Mouse (Mus musculus): ENCODE measurements around the gene Rgmb.

DNA sequence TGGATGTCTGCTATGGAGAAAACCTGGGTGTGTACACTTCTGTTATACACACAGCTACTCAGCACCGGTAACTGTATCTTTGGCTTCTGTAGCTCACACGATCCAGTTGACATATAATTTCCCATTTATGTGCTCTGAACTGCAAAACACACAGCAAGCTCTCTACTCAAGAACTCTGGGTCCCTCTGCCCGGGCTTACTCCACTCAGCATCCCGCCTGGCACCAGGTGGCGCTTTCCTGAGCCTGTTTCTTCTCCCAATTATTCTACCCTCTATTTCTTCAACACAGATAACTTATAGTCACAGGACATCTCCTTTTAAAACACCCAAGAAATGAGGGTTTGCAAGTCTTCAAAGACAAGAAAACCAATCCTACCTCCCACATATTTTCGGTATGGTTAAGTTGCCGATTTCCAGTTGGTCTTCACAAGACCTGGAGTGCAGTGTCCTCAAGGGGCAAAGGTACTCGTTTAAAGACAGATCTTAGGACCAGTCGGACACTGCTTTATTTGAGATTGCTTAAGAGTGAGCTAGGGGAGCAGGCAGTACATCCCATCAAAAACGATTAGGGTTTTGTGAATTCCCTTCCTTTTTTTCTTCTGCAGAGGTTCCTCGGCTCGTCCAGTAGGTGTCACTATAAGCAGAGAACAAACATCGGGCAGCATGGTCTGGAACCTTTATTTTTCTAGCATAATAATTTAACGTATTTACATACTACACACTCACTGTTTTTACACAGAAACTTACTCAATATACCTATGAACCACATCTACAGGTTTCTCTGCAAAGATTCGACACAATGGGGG is 26.6 kb downstream of the Rgmb start:
- no peak for TF ChIP-seq POLR2A (IDR thresholded peaks at IDR 0.05; ENCODE audit: borderline replicate concordance, extremely low read depth, insufficient read depth, insufficient read length, poor library complexity, severe bottlenecking)
- TF ChIP-seq CTCF (IDR thresholded peaks at IDR 0.05; ENCODE audit: borderline replicate concordance, extremely low read depth, insufficient read depth, insufficient read length): peak; percentile 67; the same call in 1 of the 2 replicates
